Mouse (Mus musculus) kidney, embryonic 16.5 days (tissue): ENCODE measurements around the gene Clasp2. TPM values are rescaled to one million over a fixed set of nuclear protein-coding genes. Genes with fewer than 3 reads are reported as not detected.
A peak's percentile ranks its signal among the peaks of the same experiment; 100 is the strongest.

ENCODE experiments used
- ATAC-seq: fragments of 200-750 bp; cut with Nextera tagmentation; 2 replicates; pipeline ENCODE4 v1.8.0; 2017; ENCODE audit warnings: moderate TSS enrichment; ENCODE audit not compliant: low FRiP score, low TSS enrichment
- H3K27ac ChIP-seq: fragments of 300-500 bp; sonication (generic); 2 replicates; pipeline ENCODE4 v1.5.1; 2014; ENCODE audit warnings: low read length
- H3K27me3 ChIP-seq: fragments of 300-500 bp; sonication (generic); 2 replicates; pipeline ENCODE4 v1.6.1; 2014; ENCODE audit warnings: low read length, control low read depth, mixed read lengths; ENCODE audit not compliant: insufficient read depth
- H3K36me3 ChIP-seq: fragments of 300-500 bp; sonication (generic); 2 replicates; pipeline ENCODE4 v1.6.1; 2014; ENCODE audit warnings: low read length, control low read depth, mixed read lengths; ENCODE audit not compliant: insufficient read depth
- H3K4me1 ChIP-seq: fragments of 300-500 bp; sonication (generic); 2 replicates; pipeline ENCODE4 v1.6.1; 2014; ENCODE audit warnings: low read length, control low read depth, mixed read lengths; ENCODE audit not compliant: insufficient read depth
- H3K4me2 ChIP-seq: fragments of 300-500 bp; sonication (generic); replicated peaks from 2 replicates; pipeline ENCODE4 v1.6.1; 2014; ENCODE audit warnings: low read depth, low read length
- H3K4me3 ChIP-seq: fragments of 300-500 bp; sonication (generic); 2 replicates; pipeline ENCODE4 v1.5.1; 2014; ENCODE audit warnings: mild to moderate bottlenecking, low read length
- H3K9ac ChIP-seq: fragments of 300-500 bp; sonication (generic); replicated peaks from 2 replicates; pipeline ENCODE4 v1.6.1; 2014; ENCODE audit warnings: low read length
- H3K9me3 ChIP-seq: fragments of 300-500 bp; sonication (generic); 2 replicates; pipeline ENCODE4 v1.6.1; 2016; ENCODE audit warnings: low read length, control low read depth
- WGBS: fragments of 180-500 bp; shearing (Covaris S2); extraction: QIAGEN DNeasy Blood & Tissue Kit; methylation state at CpG from one replicate; pipeline ENCODE4 v1.1.7; 2014; 5-methylcytosine and 5-hydroxymethylcytosine counted together
- polyA plus RNA-seq: library from polyadenylated mRNA; unstranded; fragments of >200 nt; fragmentation: Nextera tagmentation; extraction: Ambion mirVana; gene quantifications from 2 replicates; pipeline ENCODE4 v1.2.1, GENCODE M21; 2015

The Clasp2 gene
- polyA plus RNA-seq, 1 experiment from 2014 or later: 23.0 TPM

DNA sequence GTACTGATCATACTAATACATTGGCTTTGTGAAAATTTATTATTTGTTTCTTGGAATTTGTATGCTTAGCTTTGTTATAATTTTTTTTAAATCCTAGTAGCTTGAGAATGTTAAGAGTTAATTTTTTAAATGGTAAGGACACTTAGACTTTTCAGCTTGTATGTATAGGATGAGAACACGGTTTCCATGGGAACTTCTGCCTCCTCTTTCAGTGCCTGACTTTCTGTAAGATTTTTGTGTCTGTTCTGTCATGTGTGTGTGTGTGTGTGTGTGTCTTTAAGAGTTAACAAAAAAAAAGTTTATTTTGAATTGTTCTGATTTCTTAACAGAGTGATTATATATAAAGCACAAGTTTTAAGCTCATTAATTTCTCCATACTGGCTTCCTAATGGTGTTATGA lies 70.1 kb downstream of the Clasp2 start:
- Histone ChIP-seq H3K4me1 (0 out of 2 replicates have a peak, but pooled peaks cover 3% of the 10 kb centered on the region), H3K9me3 (no peaks in the 10 kb centered on the region), H3K4me2 (no peak overlapping the region), H3K9ac (no peak overlapping the region), H3K4me3 (no peak overlapping the region), H3K36me3 (no peaks in the 10 kb centered on the region), H3K27ac (no peak overlapping the region), H3K27me3 (no peaks in the 10 kb centered on the region)
- WGBS: 58% methylated on average over 1 of the region's 1 CpGs
- no peak for ATAC-seq

DNA sequence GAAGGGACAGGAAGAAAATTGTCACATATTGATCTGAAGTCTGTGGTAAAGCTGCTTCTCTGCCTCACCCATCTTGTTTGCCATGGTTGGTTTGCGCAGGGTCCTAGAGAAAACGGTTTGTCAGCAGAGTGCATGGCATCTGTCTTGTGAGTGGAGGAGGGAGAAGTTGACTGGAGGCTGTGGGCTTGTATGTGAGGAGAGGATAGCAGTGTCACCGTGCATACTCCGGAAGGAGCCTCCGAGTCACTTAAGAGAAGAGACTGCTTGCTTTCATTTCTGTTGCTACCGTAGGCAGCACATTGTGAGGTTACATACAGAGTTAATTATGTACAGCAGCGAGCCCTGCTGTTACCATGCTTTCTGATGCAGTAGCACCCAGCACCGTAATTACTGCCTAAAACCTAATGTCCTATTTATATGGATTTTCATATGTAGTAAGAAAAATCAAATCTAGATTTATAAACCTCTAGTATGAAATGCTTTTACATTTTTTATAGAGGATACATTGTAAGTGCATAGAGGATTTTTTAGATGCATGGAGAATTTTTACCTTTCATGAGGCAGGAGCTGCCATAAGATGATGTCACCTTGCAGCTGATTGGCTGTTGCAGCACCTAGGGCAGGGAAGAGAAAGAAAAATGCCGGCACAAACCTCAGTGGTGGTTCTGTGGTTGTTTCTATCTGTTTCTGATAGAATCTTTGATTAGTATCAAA lies 70.8 kb downstream of the Clasp2 start:
- Histone ChIP-seq H3K9me3 (no peaks in the 10 kb centered on the region), H3K4me1 (0 out of 2 replicates have a peak, but pooled peaks cover 3% of the 10 kb centered on the region), H3K9ac (0 out of 2 replicates have a peak overlapping the region, but pooled peaks have one; percentile 44), H3K4me2 (peak overlapping the region; percentile 43), H3K27me3 (no peaks in the 10 kb centered on the region), H3K27ac (no peak overlapping the region), H3K36me3 (no peaks in the 10 kb centered on the region), H3K4me3 (peak overlapping the region; percentile 29)
- ATAC-seq: no peak; the same call in 1 of the 2 replicates
- 34% methylated on average over 9 of the region's 9 CpGs for WGBS

DNA sequence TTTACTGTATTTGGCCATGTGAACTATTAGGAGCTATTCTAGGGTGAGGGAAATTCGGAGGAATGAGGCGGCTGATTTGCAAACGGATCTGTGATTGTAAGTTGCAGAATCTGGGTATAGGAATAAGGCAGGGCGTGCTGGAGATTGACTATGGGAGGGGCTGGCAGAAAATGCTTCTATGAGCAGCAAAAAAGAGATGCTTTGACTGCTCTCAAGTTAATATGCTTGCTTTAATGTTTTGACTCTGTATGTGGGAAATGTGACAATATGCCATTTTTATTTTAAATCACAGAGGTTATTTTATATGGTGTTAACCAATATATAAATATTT lies 71.4 kb downstream of the Clasp2 start:
- ATAC-seq: no peak
- Histone ChIP-seq H3K9ac (no peak overlapping the region), H3K9me3 (no peaks in the 10 kb centered on the region), H3K4me1 (0 out of 2 replicates have a peak, but pooled peaks cover 3% of the 10 kb centered on the region), H3K36me3 (no peaks in the 10 kb centered on the region), H3K4me3 (peak overlapping the region; percentile 29), H3K27ac (no peak overlapping the region), H3K27me3 (no peaks in the 10 kb centered on the region), H3K4me2 (peak overlapping the region; percentile 43)
- 71% methylated on average over 4 of the region's 4 CpGs for WGBS

DNA sequence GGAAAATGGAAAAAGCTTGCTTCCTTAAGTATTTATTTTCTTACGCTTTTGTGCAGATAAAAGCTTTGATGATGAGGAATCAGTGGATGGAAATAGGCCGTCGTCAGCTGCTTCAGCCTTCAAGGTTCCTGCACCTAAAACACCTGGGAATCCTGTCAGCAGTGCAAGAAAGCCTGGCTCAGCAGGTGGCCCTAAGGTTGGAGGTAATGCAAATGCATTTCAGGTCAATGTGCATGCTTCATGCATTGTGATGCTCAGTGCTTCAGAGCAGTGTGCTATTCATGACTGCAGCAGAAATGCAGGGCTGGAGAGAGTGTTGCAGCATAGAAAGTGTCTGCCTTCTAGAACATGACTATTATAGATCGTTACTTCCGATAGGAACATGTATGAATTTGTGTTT lies 71.8 kb downstream of the Clasp2 start:
- H3K36me3 ChIP-seq: no peaks in the 10 kb centered on the region
- H3K9ac ChIP-seq: no peak overlapping the region
- WGBS: 84% methylated on average over 5 of the region's 5 CpGs
- no peak overlapping the region for H3K4me3 ChIP-seq
- no peak overlapping the region for H3K27ac ChIP-seq
- ATAC-seq: no peak
- no peaks in the 10 kb centered on the region for H3K27me3 ChIP-seq
- no peaks in the 10 kb centered on the region for H3K9me3 ChIP-seq
- H3K4me2 ChIP-seq: no peak overlapping the region
- H3K4me1 ChIP-seq: 0 out of 2 replicates have a peak, but pooled peaks cover 3% of the 10 kb centered on the region

DNA sequence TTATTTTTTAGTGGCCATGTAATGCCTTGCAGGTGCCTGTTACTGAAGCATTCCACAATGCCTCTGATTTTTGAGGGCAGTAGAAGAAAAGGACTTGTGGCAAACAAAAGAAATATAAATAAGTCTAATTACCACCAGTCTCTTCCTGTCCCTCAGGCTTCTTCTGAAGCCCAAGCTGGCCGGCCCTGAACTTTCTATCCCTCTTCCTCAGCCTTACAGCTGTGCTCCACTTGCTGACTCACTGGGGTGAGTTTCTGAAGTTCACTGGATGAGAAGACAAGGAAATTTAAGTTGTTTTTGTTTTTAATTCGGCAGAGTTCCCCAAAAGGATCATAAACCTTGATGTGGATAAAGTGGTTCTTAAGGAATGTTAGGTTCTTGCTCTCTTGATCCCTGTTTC lies 74.6 kb downstream of the Clasp2 start:
- no peaks in the 10 kb centered on the region for H3K9me3 ChIP-seq
- 0 out of 2 replicates have a peak, but pooled peaks cover 3% of the 10 kb centered on the region for H3K4me1 ChIP-seq
- no peak overlapping the region for H3K4me3 ChIP-seq
- H3K9ac ChIP-seq: no peak overlapping the region
- ATAC-seq: no peak
- 51% methylated on average over 2 of the region's 2 CpGs for WGBS
- H3K4me2 ChIP-seq: no peak overlapping the region
- H3K36me3 ChIP-seq: no peaks in the 10 kb centered on the region
- H3K27ac ChIP-seq: no peak overlapping the region
- H3K27me3 ChIP-seq: no peaks in the 10 kb centered on the region

DNA sequence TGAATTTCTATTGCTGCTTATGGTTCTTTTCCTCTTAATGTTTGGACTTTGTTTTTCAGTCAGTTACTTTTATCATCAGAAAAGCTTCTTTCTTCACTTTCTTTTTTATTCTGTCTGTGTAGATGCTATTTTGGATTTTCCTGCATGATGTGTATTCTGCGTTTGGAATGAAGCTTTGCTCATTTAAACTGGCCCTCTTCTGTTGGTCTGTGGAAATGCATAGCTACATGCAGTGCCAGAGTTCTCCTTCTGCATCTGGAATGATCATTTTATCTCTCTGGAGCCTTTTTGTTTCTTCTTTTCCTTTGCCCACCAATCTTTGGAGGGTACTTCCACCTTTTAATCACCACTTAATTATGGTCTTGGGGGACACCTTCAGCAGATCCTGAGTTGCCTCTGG lies 80.9 kb downstream of the Clasp2 start:
- Histone ChIP-seq H3K27ac (no peak overlapping the region), H3K4me2 (no peak overlapping the region), H3K27me3 (no peaks in the 10 kb centered on the region), H3K9me3 (no peaks in the 10 kb centered on the region), H3K36me3 (no peaks in the 10 kb centered on the region), H3K9ac (no peak overlapping the region), H3K4me1 (no peaks in the 10 kb centered on the region), H3K4me3 (no peak overlapping the region)
- ATAC-seq: no peak
- 69% methylated on average over 1 of the region's 1 CpGs for WGBS

DNA sequence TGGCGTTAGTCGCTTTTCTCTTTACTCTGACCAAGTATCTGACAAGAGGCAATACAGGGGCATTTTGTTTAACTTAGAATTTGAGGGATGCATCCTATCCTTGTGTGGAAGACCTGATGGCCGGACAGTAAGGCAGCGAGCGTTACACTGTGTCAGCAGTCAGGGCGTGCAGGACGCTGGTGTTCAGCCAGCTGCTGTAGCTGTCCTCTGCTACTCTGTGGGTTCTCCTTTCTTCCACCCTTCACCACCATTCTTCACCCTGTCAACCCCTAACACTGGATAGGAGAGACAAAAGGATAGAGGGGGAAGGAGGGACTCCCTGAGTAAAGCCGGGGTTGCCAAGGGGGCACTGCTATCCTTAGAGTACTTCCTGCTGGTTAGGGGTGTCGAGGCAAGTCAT lies 87.4 kb downstream of the Clasp2 start:
- no peaks in the 10 kb centered on the region for H3K27me3 ChIP-seq
- H3K4me3 ChIP-seq: no peak overlapping the region
- H3K36me3 ChIP-seq: no peaks in the 10 kb centered on the region
- no peaks in the 10 kb centered on the region for H3K4me1 ChIP-seq
- no peak overlapping the region for H3K4me2 ChIP-seq
- H3K9ac ChIP-seq: no peak overlapping the region
- ATAC-seq: no peak
- 86% methylated on average over 9 of the region's 9 CpGs for WGBS
- H3K27ac ChIP-seq: 0 out of 2 replicates have a peak overlapping the region, but pooled peaks have one; percentile 7
- H3K9me3 ChIP-seq: no peaks in the 10 kb centered on the region

DNA sequence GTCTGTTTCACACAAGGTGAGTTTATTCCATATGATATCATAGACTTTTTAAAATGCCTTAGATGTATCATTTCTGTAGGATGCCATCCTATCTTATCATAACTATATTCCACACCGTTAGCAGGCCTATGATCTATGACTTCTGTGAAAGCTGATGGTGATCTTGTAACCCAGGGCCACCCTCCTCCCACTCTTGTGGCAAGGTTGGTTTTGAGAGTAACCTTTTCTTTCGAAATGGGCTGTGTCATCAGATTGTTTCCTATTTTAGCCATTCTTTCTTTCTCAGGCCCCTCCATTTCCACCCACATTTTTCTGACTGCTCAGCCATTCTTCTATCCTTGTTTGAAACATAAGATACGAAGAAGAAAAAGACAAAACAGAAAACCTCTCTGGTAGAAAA lies 88.9 kb downstream of the Clasp2 start:
- 77% methylated on average over 3 of the region's 3 CpGs for WGBS
- no peak overlapping the region for H3K9ac ChIP-seq
- no peaks in the 10 kb centered on the region for H3K27me3 ChIP-seq
- H3K36me3 ChIP-seq: no peaks in the 10 kb centered on the region
- no peak overlapping the region for H3K27ac ChIP-seq
- ATAC-seq: no peak
- H3K4me2 ChIP-seq: no peak overlapping the region
- no peaks in the 10 kb centered on the region for H3K4me1 ChIP-seq
- no peak overlapping the region for H3K4me3 ChIP-seq
- H3K9me3 ChIP-seq: no peaks in the 10 kb centered on the region

DNA sequence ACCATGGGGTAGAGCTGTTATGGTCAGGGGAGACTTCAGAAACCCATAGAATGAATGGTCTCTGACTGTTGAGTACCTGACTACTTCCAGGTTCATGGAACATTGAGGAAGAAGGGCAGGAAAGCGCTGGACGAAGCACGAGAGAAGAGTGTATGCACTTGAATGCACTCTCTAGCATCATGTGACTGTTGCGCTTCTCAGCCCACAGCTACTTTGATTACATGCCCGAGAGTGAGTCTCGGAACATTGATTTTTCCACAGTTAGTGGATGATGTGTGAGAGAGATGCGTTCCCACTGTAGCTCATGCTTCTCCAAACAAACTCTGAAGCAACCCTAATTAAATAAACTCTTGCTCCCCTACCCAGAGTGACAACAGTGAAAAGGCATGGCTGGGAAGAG lies 92.2 kb downstream of the Clasp2 start:
- Histone ChIP-seq H3K9me3 (no peaks in the 10 kb centered on the region), H3K27me3 (no peaks in the 10 kb centered on the region), H3K9ac (no peak overlapping the region), H3K27ac (no peak overlapping the region), H3K36me3 (no peaks in the 10 kb centered on the region), H3K4me2 (no peak overlapping the region), H3K4me3 (no peak overlapping the region), H3K4me1 (no peaks in the 10 kb centered on the region)
- peak; percentile 39; the same call in 1 of the 2 replicates for ATAC-seq
- WGBS: 64% methylated on average over 7 of the region's 7 CpGs

DNA sequence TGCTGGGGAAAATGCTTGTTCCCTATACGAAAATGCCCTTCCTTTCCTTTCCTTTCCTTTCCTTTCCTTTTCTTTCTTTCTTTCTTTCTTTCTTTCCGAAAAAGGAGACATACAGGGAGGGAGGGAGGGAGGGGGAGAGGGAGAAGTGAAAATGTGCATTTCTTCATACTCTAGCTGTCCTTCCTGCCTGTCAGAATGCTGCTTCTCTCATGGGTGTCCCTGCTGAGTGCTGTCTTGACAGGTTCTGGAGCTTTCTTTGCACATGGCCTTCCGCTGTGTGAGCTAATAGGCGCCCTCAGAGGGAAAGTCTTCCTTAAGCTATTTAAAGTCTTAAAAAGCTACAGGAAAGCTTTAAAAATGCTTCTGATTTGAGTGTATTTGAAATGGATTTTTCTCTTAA lies 95.7 kb downstream of the Clasp2 start:
- Histone ChIP-seq H3K4me2 (no peak overlapping the region), H3K4me3 (no peak overlapping the region), H3K9me3 (no peaks in the 10 kb centered on the region), H3K27ac (no peak overlapping the region), H3K4me1 (no peaks in the 10 kb centered on the region), H3K27me3 (no peaks in the 10 kb centered on the region), H3K36me3 (peaks cover 10% of the 10 kb centered on the region; the same call in 1 of the 2 replicates), H3K9ac (no peak overlapping the region)
- 90% methylated on average over 4 of the region's 4 CpGs for WGBS
- no peak for ATAC-seq
